Mouse (Mus musculus) CH12.LX (cell line): ENCODE data around the gene Zfp541. TPM values are rescaled to one million over a fixed set of nuclear protein-coding genes. Genes with fewer than 3 reads are reported as not detected.
A peak's percentile ranks its signal among the peaks of the same experiment; 100 is the strongest.

Experiments
- DNase-seq: peaks from one replicate; pipeline ENCODE4 v3.0.0-alpha.2; 2013; ENCODE audit errors: extremely low read depth
- H3K27ac ChIP-seq: 2 replicates; pipeline ENCODE4 v1.5.1; 2012; ENCODE audit warnings: low read depth, mild to moderate bottlenecking, control low read depth, moderate library complexity; ENCODE audit not compliant: insufficient read depth
- H3K27me3 ChIP-seq: replicated peaks from 2 replicates; pipeline ENCODE3; 2012; ENCODE audit warnings: inconsistent platforms
- H3K36me3 ChIP-seq, 2 experiments: replicated peaks in 1 of 2; 2 replicates each; pipeline versions ENCODE3 to v1.6.1; 2012; ENCODE audit warnings: inconsistent platforms in 1 of 2, low read length in 1 of 2, mild to moderate bottlenecking in 1 of 2, mixed read lengths in 1 of 2, moderate library complexity in 1 of 2; ENCODE audit not compliant: control insufficient read depth in 1 of 2, insufficient read depth in 1 of 2
- H3K4me1 ChIP-seq, 2 experiments: 2 replicates each; pipeline ENCODE4 v1.6.1; 2012; ENCODE audit warnings: inconsistent platforms in 1 of 2, moderate library complexity in 1 of 2; ENCODE audit not compliant: insufficient read depth in 2 of 2, control insufficient read depth in 1 of 2
- H3K4me2 ChIP-seq: 2 replicates; pipeline ENCODE4 v1.6.1; 2012; ENCODE audit warnings: low read depth, mild to moderate bottlenecking, control low read depth; ENCODE audit not compliant: poor library complexity, insufficient read depth, severe bottlenecking
- H3K4me3 ChIP-seq, 3 experiments: fragments of 150-350 bp in 1 of 3; sonication (generic) in 1 of 3; replicated peaks in 1 of 3; 2 replicates each; pipeline versions ENCODE3 to v1.5.1; 2011 to 2012; ENCODE audit warnings: low read depth in 2 of 3, low read length in 2 of 3, mild to moderate bottlenecking in 2 of 3, moderate library complexity in 2 of 3, control low read depth in 1 of 3, improper control_type of control experiment in 1 of 3, inconsistent platforms in 1 of 3, mixed read lengths in 1 of 3; ENCODE audit not compliant: poor library complexity in 1 of 3
- H3K79me2 ChIP-seq: replicated peaks from 2 replicates; pipeline ENCODE4 v1.6.1; 2012; ENCODE audit warnings: mild to moderate bottlenecking, moderate library complexity; ENCODE audit not compliant: control insufficient read depth, poor library complexity, insufficient read depth, severe bottlenecking; ENCODE audit errors: extremely low read depth
- H3K9ac ChIP-seq: 2 replicates; pipeline ENCODE4 v1.6.1; 2012; ENCODE audit warnings: low read depth, mild to moderate bottlenecking, control low read depth, moderate library complexity; ENCODE audit not compliant: insufficient read depth
- H3K9me3 ChIP-seq: replicated peaks from 2 replicates; pipeline ENCODE3; 2012; ENCODE audit warnings: low read length, inconsistent platforms, mixed read lengths
- BHLHE40 ChIP-seq: IDR thresholded peaks from 2 replicates; pipeline ENCODE4 v1.6.1; 2011; ENCODE audit warnings: mild to moderate bottlenecking, low read depth, low read length, improper control_type of control experiment
- CHD1 ChIP-seq: IDR thresholded peaks from 2 replicates; pipeline ENCODE4 v1.6.1; 2012; ENCODE audit warnings: low read depth, low read length, improper control_type of control experiment, inconsistent platforms
- CHD2 ChIP-seq: IDR thresholded peaks from 2 replicates; pipeline ENCODE4 v1.6.1; 2011; ENCODE audit warnings: low read length, improper control_type of control experiment
- CTCF ChIP-seq, 2 experiments: IDR thresholded peaks in 1 of 2; conservative IDR thresholded peaks in 1 of 2; 2 replicates each; pipeline ENCODE4 v1.5.1; 2011 to 2012; ENCODE audit warnings: low read depth in 2 of 2, low read length in 2 of 2, improper control_type of control experiment in 1 of 2, inconsistent platforms in 1 of 2, mild to moderate bottlenecking in 1 of 2, moderate library complexity in 1 of 2
- E2F4 ChIP-seq: IDR thresholded peaks from 2 replicates; pipeline ENCODE4 v1.6.1; 2011; ENCODE audit warnings: low read depth, low read length, improper control_type of control experiment; ENCODE audit not compliant: insufficient replicate concordance
- ELF1 ChIP-seq: IDR thresholded peaks from 2 replicates; pipeline ENCODE4 v1.6.1; 2014; ENCODE audit warnings: low read depth, mild to moderate bottlenecking, inconsistent platforms, low read length, improper control_type of control experiment
- EP300 ChIP-seq: IDR thresholded peaks from 2 replicates; pipeline ENCODE4 v1.6.1; 2011; ENCODE audit warnings: low read length, improper control_type of control experiment
- ETS1 ChIP-seq: conservative IDR thresholded peaks from 2 replicates; pipeline ENCODE4 v1.6.1; 2012; ENCODE audit warnings: low read depth, mild to moderate bottlenecking, inconsistent platforms, low read length, improper control_type of control experiment, moderate library complexity
- GABPA ChIP-seq: IDR thresholded peaks from 2 replicates; pipeline ENCODE4 v1.6.1; 2012; ENCODE audit warnings: low read depth, low read length, improper control_type of control experiment, inconsistent platforms; ENCODE audit not compliant: insufficient replicate concordance
- HCFC1 ChIP-seq: IDR thresholded peaks from 2 replicates; pipeline ENCODE4 v1.6.1; 2012; ENCODE audit warnings: low read depth, mild to moderate bottlenecking, inconsistent platforms, low read length, improper control_type of control experiment
- IRF4 ChIP-seq: IDR thresholded peaks from 2 replicates; pipeline ENCODE4 v1.6.1; 2014; ENCODE audit warnings: low read depth, mild to moderate bottlenecking, inconsistent platforms, low read length, improper control_type of control experiment
- JUN ChIP-seq: IDR thresholded peaks from 2 replicates; pipeline ENCODE4 v1.6.1; 2011; ENCODE audit warnings: low read depth, mild to moderate bottlenecking, low read length, improper control_type of control experiment, moderate library complexity; ENCODE audit not compliant: insufficient read depth
- JUND ChIP-seq: conservative IDR thresholded peaks from 2 replicates; pipeline ENCODE4 v1.6.1; 2011; ENCODE audit warnings: low read depth, low read length, improper control_type of control experiment
- MAFK ChIP-seq: IDR thresholded peaks from 2 replicates; pipeline ENCODE4 v1.6.1; 2011; ENCODE audit warnings: low read length, improper control_type of control experiment; ENCODE audit not compliant: insufficient replicate concordance
- MAX ChIP-seq: IDR thresholded peaks from 2 replicates; pipeline ENCODE4 v1.6.1; 2011; ENCODE audit warnings: low read length, improper control_type of control experiment
- MAZ ChIP-seq: IDR thresholded peaks from 2 replicates; pipeline ENCODE4 v1.6.1; 2012; ENCODE audit warnings: low read depth, mild to moderate bottlenecking, inconsistent platforms, low read length, improper control_type of control experiment, moderate library complexity
- MEF2A ChIP-seq: IDR thresholded peaks from 2 replicates; pipeline ENCODE4 v1.6.1; 2014; ENCODE audit warnings: low read depth, mild to moderate bottlenecking, inconsistent platforms, low read length, improper control_type of control experiment, borderline replicate concordance
- MXI1 ChIP-seq: IDR thresholded peaks from 2 replicates; pipeline ENCODE4 v1.6.1; 2011; ENCODE audit warnings: mild to moderate bottlenecking, low read depth, low read length, improper control_type of control experiment
- MYC ChIP-seq: IDR thresholded peaks from 2 replicates; pipeline ENCODE4 v1.6.1; 2011; ENCODE audit warnings: low read depth, mild to moderate bottlenecking, improper control_type of control experiment, low read length
- NELFE ChIP-seq: IDR thresholded peaks from 2 replicates; pipeline ENCODE4 v1.6.1; 2011; ENCODE audit warnings: low read depth, low read length, improper control_type of control experiment
- NRF1 ChIP-seq: IDR thresholded peaks from 2 replicates; pipeline ENCODE4 v1.6.1; 2014; ENCODE audit warnings: low read depth, mild to moderate bottlenecking, inconsistent platforms, low read length, improper control_type of control experiment, moderate library complexity
- PAX5 ChIP-seq: IDR thresholded peaks from 2 replicates; pipeline ENCODE4 v1.6.1; 2012; ENCODE audit warnings: low read length, inconsistent platforms, mixed read lengths
- POLR2A ChIP-seq: IDR thresholded peaks from 2 replicates; pipeline ENCODE4 v1.6.1; 2011; ENCODE audit warnings: low read depth, mild to moderate bottlenecking, improper control_type of control experiment, low read length
- POLR2AphosphoS2 ChIP-seq: IDR thresholded peaks from 2 replicates; pipeline ENCODE4 v1.6.1; 2011; ENCODE audit warnings: low read depth, low read length, improper control_type of control experiment
- RAD21 ChIP-seq: IDR thresholded peaks from 2 replicates; pipeline ENCODE4 v1.6.1; 2011; ENCODE audit warnings: low read depth, mild to moderate bottlenecking, low read length, improper control_type of control experiment, moderate library complexity
- SIN3A ChIP-seq: IDR thresholded peaks from 2 replicates; pipeline ENCODE4 v1.6.1; 2012; ENCODE audit warnings: low read length, improper control_type of control experiment, inconsistent platforms
- SMC3 ChIP-seq: IDR thresholded peaks from 2 replicates; pipeline ENCODE4 v1.6.1; 2011; ENCODE audit warnings: low read depth, low read length, improper control_type of control experiment
- TCF12 ChIP-seq: IDR thresholded peaks from 2 replicates; pipeline ENCODE4 v1.6.1; 2014; ENCODE audit warnings: low read depth, mild to moderate bottlenecking, inconsistent platforms, low read length, improper control_type of control experiment
- UBTF ChIP-seq: IDR thresholded peaks from 2 replicates; pipeline ENCODE4 v1.6.1; 2012; ENCODE audit warnings: low read depth, mild to moderate bottlenecking, inconsistent platforms, low read length, improper control_type of control experiment, moderate library complexity
- USF1 ChIP-seq: IDR thresholded peaks from 2 replicates; pipeline ENCODE4 v1.6.1; 2014; ENCODE audit warnings: low read depth, mild to moderate bottlenecking, inconsistent platforms, low read length, improper control_type of control experiment
- USF2 ChIP-seq: conservative IDR thresholded peaks from 2 replicates; pipeline ENCODE4 v1.6.1; 2011; ENCODE audit warnings: low read depth, low read length, improper control_type of control experiment
- ZC3H11A ChIP-seq: IDR thresholded peaks from 2 replicates; pipeline ENCODE4 v1.6.1; 2012; ENCODE audit warnings: low read depth, mild to moderate bottlenecking, inconsistent platforms, low read length, improper control_type of control experiment
- ZKSCAN1 ChIP-seq: IDR thresholded peaks from 2 replicates; pipeline ENCODE4 v1.6.1; 2012; ENCODE audit warnings: low read depth, inconsistent platforms, low read length, improper control_type of control experiment, borderline replicate concordance
- ZMIZ1 ChIP-seq: IDR thresholded peaks from 2 replicates; pipeline ENCODE4 v1.6.1; 2012; ENCODE audit warnings: low read depth, mild to moderate bottlenecking, inconsistent platforms, low read length, improper control_type of control experiment
- ZNF384 ChIP-seq: IDR thresholded peaks from 2 replicates; pipeline ENCODE4 v1.6.1; 2012; ENCODE audit warnings: low read depth, low read length, improper control_type of control experiment, inconsistent platforms
- dilution Hi-C: fragments of 300-500 bp; cut with MboI; formaldehyde crosslinking; loops from 2 replicates; pipeline ENCODE4 v1.14.3; 2020; ENCODE audit warnings: low sequenced_read_pairs; ENCODE audit not compliant: extremely low pct_unique_long_range_greater_than_20kb, extremely low pct_ligation_motif_present
- in situ Hi-C: fragments of 300-500 bp; cut with MboI; formaldehyde crosslinking; loops from 3 replicates; pipeline ENCODE4 v1.14.3; 2019; ENCODE audit warnings: low sequenced_read_pairs, low pct_ligation_motif_present, low pct_unique_long_range_greater_than_20kb, mixed read lengths
- polyA plus RNA-seq: library from polyadenylated mRNA; unstranded; fragments of >175 nt; gene quantifications from 2 replicates; pipeline ENCODE4 v1.2.1, GENCODE M21; 2012; ENCODE audit warnings: low read depth; ENCODE audit not compliant: insufficient read length
- total RNA-seq, 2 experiments: library from RNA; depleted of rRNA; stranded (reverse); fragments of 300-350 nt in 1 of 2; fragments of >200 nt in 1 of 2; gene quantifications; 2 replicates each; pipeline ENCODE4 v1.2.3; 2012 to 2014

The Zfp541 gene
- total and polyA plus RNA-seq, 3 experiments, result 0.08 to 0.12 TPM; not detected in 1

GRCm38 (mm10) chr7:16051883-16052595 is 9.6 kb upstream of the Zfp541 start (continued):
- no peak for TF ChIP-seq ZC3H11A
- TF ChIP-seq USF2, result 0 out of 2 replicates have a peak, but pooled peaks have one; percentile 13
- no peak for TF ChIP-seq E2F4
- TF ChIP-seq BHLHE40, result no peak
- 0 out of 2 replicates have a peak, but pooled peaks have one; percentile 7 for TF ChIP-seq UBTF
- TF ChIP-seq NRF1, result no peak

- peaks cover 22 to 61% of the 10 kb centered on the region in 2 experiments for H3K4me1 ChIP-seq
- peak overlapping the region; percentile 91 for H3K9ac ChIP-seq
- peak overlapping the region; percentile 74; the same call in 1 of the 2 replicates for H3K4me2 ChIP-seq
- no peaks in the 10 kb centered on the region for H3K9me3 ChIP-seq
- peaks cover 8% of the 10 kb centered on the region for H3K79me2 ChIP-seq
- no peaks in the 10 kb centered on the region for H3K27me3 ChIP-seq
- peak overlapping the region; percentile 58 for H3K27ac ChIP-seq
- H3K4me3 ChIP-seq, result peak overlapping the region; percentile 67 to 91 (median 70)
- peak; percentile 99 for DNase-seq
- in situ Hi-C loops, result loop anchor here (25.0 kb wide), 1 partner anchor 210 kb away; the partner anchor contains the start of genes C5ar1 and Inafm1
- dilution Hi-C loops, result no loop called here
- no peaks in the 10 kb centered on the region for H3K36me3 ChIP-seq
- TF ChIP-seq MXI1 (peak; percentile 49; the same call in 1 of the 2 replicates), POLR2AphosphoS2 (peak; percentile 86; the same call in 1 of the 2 replicates), MAZ (peak; percentile 48; the same call in 1 of the 2 replicates), NELFE (peak; percentile 79), BHLHE40 (no peak), CHD1 (no peak), EP300 (no peak), ELF1 (no peak), POLR2A (peak; percentile 82), SMC3 (no peak; the same call in 1 of the 2 replicates), GABPA (no peak), NRF1 (no peak), SIN3A (peak; percentile 84; the same call in 1 of the 2 replicates), UBTF (no peak), MAX (peak; percentile 82), HCFC1 (peak; percentile 70), USF1 (peak; percentile 40), ETS1 (no peak), MAFK (no peak), JUND (no peak), TCF12 (peak; percentile 82), USF2 (no peak; the same call in 1 of the 2 replicates), CTCF (conservative IDR thresholded peaks at IDR 0.05 in 1 of 2, IDR thresholded peaks at IDR 0.05 in 1 of 2; ENCODE audit: low read depth in 2 of 2, low read length in 2 of 2) (no peak), MEF2A (no peak), ZMIZ1 (0 out of 2 replicates have a peak, but pooled peaks have one; percentile 40), JUN (no peak), CHD2 (peak; percentile 5; the same call in 1 of the 2 replicates), PAX5 (no peak), ZKSCAN1 (no peak), RAD21 (no peak), E2F4 (peak; percentile 94; the same call in 1 of the 2 replicates), IRF4 (no peak), ZNF384 (peak; percentile 92), MYC (no peak), ZC3H11A (no peak)
Observed at GRCm38 (mm10) chr7:16052684-16053083, 8.9 kb upstream of the Zfp541 start.
